Mouse (Mus musculus) Patski (cell line): ENCODE results near the gene Maats1. TPM values are rescaled to one million over a fixed set of nuclear protein-coding genes. Genes with fewer than 3 reads are reported as not detected.

Source experiments
- ATAC-seq: fragments of 100-300 bp; one replicate; pipeline ENCODE4 v1.8.0; 2021
- CTCF ChIA-PET: fragments of 350-600 bp; sonication (Branson Sonifier 250); formaldehyde crosslinking; loops from one replicate; lab custom pipeline; 2022; ENCODE audit warnings: inconsistent platforms; lab: Charles Lee
- POLR2A ChIA-PET: fragments of 350-600 bp; sonication (Branson Sonifier 250); formaldehyde crosslinking; loops from one replicate; lab custom pipeline; 2022; ENCODE audit warnings: antibody characterized with exemption, inconsistent platforms; lab: Charles Lee
- DNase-seq: peaks from one replicate; pipeline ENCODE4 v3.0.0-alpha.2; 2011; ENCODE audit warnings: low read depth, low spot score
- H3K27me3 ChIP-seq: fragments of 371-371 bp; one replicate; pipeline ENCODE4 v1.5.1; 2021
- CTCF ChIP-seq: fragments of 100-300 bp; IDR thresholded peaks from one replicate; pipeline ENCODE4 v1.5.1; 2021
- in situ Hi-C: fragments of 300-500 bp; cut with MboI; formaldehyde crosslinking; loops from 3 replicates; pipeline ENCODE4 v1.11.1; 2018; ENCODE audit warnings: low pct_unique_long_range_greater_than_20kb, mixed read lengths
- polyA plus RNA-seq: library from polyadenylated mRNA; unstranded; gene quantifications from one replicate; pipeline ENCODE4 v1.2.3, GENCODE M21; 2021

The Maats1 gene
- polyA plus RNA-seq = 0.09 TPM

DNA sequence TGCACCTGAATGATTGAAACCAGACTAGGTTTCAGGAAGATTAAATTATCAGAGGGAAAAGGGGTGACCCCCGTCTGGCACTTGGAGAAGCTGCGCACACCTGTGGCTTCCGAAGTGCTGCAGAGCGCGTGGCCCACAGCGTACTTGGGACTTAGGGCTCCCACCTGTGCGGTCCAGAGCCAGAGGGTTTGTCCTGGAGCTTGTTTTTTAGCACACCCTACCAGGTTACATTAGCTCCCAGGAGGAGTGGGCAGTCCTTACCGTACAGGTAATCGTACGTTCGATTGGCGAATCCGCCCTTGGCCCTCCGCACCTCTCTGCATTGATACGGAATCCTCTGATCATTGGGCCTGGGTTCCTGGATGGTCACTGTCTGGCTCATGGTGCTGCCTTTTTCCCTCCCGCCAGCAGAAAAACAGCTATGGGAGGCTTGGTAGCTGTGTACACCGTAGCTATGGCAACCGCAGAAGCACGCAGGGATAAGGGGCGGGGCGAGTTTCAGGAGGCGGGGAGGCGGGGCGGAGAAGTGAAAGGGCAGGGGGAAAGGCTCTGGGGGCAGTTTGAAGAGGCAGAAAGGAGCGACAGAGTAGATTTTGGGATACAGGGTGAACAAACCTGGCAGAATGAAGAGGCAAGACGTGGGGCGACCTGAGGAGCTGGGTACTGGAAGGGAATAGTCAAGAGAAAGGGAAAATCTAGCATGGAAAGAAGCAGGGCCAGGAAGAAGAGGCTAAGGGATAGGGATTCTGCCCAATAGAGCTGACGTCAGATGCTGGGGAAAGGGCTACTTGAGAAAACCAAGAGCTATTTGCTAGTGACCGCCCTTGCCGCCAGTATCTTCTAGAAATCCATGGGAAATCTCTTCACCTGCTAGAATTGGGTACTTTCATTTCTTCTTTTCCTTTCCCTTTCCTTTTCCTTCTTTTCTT lies at the start of gene Maats1:
Gene Maats1, minus strand, starts transcription at position 748 of the 929 bp plus-strand sequence.
- no peaks in the 10 kb centered on the region for H3K27me3 ChIP-seq
- ChIA-PET POLR2A (interaction anchor here (0.7 to 0.9 kb wide), 2 partner anchors 23 to 179 kb away, joined by 8 to 11 read pairs; no protein-coding TSS in a partner anchor), CTCF (no interaction called here)
- in situ Hi-C loops = no loop called here
- DNase-seq (no peak), ATAC-seq (no peak)
- no peak for TF ChIP-seq CTCF

DNA sequence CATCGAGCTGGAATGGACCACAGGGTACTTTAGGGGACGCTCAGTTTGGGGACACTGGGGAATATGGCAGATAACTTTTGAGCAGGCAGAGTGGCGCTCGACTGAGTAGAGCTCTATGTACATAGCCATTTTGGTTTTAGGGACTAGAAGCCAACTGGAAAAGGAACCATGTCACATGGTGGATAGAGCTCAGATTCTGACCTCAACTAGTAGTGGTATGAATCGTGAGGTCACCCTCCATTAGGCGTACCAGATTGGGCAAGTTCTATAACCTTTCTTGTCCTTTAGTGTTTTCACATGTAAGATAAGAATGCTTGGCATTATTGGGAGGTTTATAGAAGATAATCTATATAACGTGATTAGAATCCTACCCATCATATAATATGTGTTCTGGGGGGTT lies 48.4 kb upstream of the Maats1 start:
- CTCF ChIA-PET = no interaction called here

DNA sequence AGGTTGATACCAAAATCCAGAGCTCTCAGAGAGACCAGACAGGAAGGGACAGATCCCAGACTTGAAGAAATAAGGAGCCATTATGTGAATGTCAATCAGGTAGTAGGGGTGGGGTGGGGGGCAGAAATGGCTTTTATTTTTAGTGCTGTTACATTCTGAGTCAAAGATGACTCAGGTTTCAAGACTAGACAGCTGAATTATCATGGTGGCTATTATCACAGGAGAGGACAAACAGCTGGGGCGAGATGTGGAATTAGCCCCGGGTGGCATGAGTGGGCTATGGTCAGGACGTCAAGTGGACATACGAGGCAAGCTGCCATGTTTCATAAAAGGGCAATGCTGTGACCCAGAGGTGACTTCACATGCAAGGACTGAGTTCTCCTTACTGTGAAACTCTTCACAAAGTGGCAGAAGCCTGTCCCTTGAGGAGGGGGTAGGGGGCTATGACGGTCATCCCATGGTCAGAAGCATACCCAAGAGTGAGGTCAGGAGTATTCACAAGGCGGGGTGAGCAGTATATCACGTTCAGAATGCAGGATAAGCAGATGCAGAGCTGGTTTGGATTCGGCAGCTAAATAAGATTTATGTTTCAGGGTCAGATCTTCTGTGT lies 47.4 kb upstream of the Maats1 start:
- no peak for TF ChIP-seq CTCF
- DNase-seq = no peak
- no peaks in the 10 kb centered on the region for H3K27me3 ChIP-seq
- ChIA-PET CTCF (no interaction called here), POLR2A (no interaction called here)
- in situ Hi-C loops = no loop called here
- no peak for ATAC-seq

More for the DNA sequence above, 48.4 kb upstream of the Maats1 start:
- no peak for TF ChIP-seq CTCF
- no peaks in the 10 kb centered on the region for H3K27me3 ChIP-seq
- in situ Hi-C loops = no loop called here
- POLR2A ChIA-PET = no interaction called here
- DNase-seq (no peak), ATAC-seq (no peak)

DNA sequence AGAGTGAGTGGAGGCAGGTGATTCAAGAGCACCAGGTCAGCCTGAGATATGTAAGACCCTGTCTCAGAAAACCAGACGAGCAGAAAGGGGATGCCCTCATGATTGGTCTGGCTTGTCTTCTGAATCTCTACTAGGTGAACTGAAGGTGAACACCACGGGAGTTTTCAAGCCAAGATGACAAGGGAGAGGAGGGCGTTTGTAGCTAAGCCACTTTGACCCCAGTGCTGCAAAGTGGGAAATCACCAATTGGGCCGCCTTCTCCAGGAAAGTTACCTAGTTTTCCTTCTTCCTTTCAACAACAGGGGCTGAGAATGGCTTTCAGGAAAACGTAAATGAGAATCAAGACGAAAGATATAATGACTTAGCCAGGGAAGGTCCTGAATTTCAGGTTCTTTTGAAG lies 46.8 kb upstream of the Maats1 start:
- in situ Hi-C loops = no loop called here
- ChIA-PET CTCF (no interaction called here), POLR2A (no interaction called here)
- ATAC-seq (no peak), DNase-seq (no peak)
- no peak for TF ChIP-seq CTCF
- H3K27me3 ChIP-seq = no peaks in the 10 kb centered on the region

DNA sequence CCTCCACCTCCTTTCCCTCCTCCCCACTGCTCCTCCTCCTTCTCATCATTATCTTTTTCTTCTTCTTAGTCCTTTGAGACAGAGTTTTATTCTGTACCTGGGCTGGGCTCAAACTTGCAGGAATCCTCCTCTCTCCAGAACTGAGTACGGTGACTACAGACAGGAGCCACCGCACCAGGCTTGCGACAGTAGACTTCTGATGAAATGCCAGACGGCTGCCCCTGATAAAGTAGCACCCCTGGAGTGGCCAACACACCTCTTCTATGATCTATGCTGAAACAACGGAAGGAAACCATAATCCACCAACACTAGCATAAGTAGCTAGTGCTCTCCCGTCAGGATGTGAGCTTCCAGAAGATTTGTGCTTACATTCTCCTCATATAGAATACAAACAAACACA lies 45.4 kb upstream of the Maats1 start:
- POLR2A ChIA-PET = no interaction called here
- DNase-seq = no peak
- no peak for ATAC-seq
- TF ChIP-seq CTCF = no peak
- in situ Hi-C loops = no loop called here
- CTCF ChIA-PET = no interaction called here
- no peaks in the 10 kb centered on the region for H3K27me3 ChIP-seq

DNA sequence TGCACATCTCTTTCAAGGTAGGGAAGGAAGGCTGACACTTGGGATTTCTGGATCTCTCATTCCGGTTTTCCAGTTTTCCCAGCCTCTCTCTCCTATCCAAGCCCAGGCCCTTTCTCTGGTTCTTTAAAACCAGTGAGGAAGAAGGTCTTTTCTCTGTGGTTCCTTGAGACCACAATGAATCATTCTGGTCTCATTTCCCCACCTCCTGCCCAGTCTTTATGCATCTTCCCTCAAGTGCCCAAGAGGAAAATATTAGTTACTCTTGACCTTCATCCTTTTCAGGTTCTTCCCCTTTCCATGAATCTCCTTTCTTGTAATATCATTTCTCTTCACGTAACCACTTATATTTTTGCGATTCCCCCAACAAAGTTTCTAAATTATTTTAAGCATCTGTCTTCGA lies 43.8 kb upstream of the Maats1 start:
- no peak for TF ChIP-seq CTCF
- H3K27me3 ChIP-seq = no peaks in the 10 kb centered on the region
- ATAC-seq = no peak
- in situ Hi-C loops = no loop called here
- CTCF ChIA-PET = interaction anchor here (1.8 kb wide), 1 partner anchor 64 kb away, joined by 3 read pairs; no protein-coding TSS in a partner anchor
- POLR2A ChIA-PET = no interaction called here
- no peak for DNase-seq

DNA sequence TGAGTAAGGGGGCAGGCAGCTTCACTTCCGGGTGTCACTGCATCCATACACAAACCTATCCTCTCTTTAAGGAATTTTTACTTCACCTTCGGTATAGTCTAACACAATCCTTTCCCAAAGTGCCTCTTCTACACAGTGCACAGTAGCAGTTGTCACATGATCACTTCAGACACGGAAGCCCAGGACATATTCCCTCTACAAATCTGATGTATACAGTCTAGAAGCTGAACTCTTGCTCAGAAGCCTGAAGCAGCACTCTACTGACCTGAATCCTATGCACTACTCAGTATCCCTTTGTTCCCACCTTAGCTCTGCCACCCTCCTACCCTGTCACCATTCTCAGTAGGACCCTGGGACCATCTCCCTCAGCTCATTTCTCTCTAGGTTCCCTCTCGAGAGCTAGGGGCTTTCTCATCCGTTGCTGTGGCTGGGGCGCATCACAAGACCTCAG lies 43.3 kb upstream of the Maats1 start:
- POLR2A ChIA-PET = no interaction called here
- ATAC-seq = no peak
- in situ Hi-C loops = no loop called here
- no peaks in the 10 kb centered on the region for H3K27me3 ChIP-seq
- TF ChIP-seq CTCF = no peak
- CTCF ChIA-PET = interaction anchor here (1.8 kb wide), 1 partner anchor 64 kb away, joined by 3 read pairs; no protein-coding TSS in a partner anchor
- DNase-seq = no peak

DNA sequence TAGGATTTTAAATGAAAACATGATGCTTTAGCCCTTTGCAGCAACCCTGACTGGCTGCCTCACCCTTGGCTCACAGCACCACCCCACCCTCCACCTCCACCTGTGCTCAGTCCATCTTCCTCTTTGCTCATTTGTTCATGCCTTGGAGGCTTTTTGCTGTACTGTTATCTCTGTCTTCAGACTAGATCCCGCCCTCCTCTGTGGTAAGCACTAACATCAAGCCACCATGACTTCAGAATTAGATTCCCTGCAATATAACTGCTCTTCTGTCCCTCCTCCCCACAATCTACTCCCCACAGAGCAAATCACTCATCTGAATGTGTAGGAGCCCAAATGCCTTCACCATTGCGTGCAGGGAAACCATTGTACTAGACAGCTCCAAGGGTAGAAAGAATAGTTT lies 41.7 kb upstream of the Maats1 start:
- H3K27me3 ChIP-seq = no peaks in the 10 kb centered on the region
- in situ Hi-C loops = no loop called here
- CTCF ChIA-PET = interaction anchor here (1.0 kb wide), 1 partner anchor 18 kb away, joined by 3 read pairs; no protein-coding TSS in a partner anchor
- no peak for DNase-seq
- POLR2A ChIA-PET = no interaction called here
- TF ChIP-seq CTCF = no peak
- no peak for ATAC-seq

DNA sequence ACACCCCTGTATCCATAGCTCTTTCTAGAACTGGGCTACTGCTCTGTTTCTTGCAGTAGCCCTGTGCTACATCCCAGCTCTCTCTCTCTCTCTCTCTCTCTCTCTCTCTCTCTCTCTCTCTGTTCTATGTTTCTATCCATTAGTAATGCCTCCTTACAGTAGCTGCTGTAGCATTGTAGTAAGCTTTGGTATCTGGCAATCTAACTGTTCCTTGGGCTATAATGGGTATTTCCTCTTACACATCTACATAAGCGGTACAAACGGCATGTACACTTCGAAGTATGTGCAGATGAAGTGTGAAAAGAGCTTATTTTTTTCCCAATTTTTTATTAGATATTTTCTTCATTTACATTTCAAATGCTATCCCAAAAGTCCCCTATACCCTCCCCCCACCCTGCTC lies 38.0 kb upstream of the Maats1 start:
- CTCF ChIA-PET = no interaction called here

DNA sequence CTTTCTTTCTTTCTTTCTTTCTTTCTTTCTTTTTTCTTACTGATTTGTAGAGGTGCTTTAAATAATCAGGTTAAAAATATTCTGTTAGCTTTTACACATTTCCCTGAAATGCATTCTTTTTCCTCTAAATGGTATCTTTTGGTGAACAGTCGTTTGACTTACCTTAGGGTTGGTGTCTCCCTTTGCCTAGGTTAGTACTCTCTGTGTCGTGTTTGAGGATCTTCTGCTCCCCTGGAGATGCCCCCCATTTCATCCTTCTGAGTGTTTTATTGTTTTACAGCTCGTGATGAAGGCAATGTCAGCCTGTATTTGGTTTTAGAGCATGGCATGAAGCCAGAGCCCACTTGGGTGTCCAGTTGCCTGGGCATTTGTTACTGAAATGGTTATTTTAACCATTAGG lies 37.5 kb upstream of the Maats1 start:
- H3K27me3 ChIP-seq = no peaks in the 10 kb centered on the region
- no peak for TF ChIP-seq CTCF
- no peak for ATAC-seq
- in situ Hi-C loops = no loop called here
- no peak for DNase-seq
- POLR2A ChIA-PET = no interaction called here
- CTCF ChIA-PET = no interaction called here

More for the DNA sequence above, 38.0 kb upstream of the Maats1 start:
- no peak for ATAC-seq
- in situ Hi-C loops = no loop called here
- no peaks in the 10 kb centered on the region for H3K27me3 ChIP-seq
- DNase-seq = no peak
- no peak for TF ChIP-seq CTCF
- POLR2A ChIA-PET = no interaction called here

DNA sequence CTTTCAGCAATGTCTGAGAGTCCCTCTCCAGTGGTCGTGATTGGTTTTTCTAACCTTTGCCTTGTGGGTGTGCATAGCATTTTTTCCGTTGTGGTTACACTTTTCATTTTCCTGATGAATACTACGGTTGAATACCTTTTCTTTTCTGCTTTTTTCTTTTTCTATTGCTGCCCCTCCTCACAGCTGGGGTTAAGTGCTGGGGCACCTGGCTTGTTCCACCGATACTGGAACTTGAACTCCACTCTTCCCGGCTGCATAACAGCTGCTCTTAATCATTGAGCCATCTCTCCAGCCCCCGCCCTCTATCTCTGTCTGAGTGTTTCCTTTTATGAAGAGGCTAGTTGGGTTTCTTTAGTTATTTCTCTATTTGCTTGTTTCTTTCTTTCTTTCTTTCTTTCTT lies 37.1 kb upstream of the Maats1 start:
- no peaks in the 10 kb centered on the region for H3K27me3 ChIP-seq
- ChIA-PET CTCF (no interaction called here), POLR2A (no interaction called here)
- no peak for ATAC-seq
- in situ Hi-C loops = no loop called here
- no peak for DNase-seq
- TF ChIP-seq CTCF = no peak
